Mouse (Mus musculus) CH12.LX (cell line): ENCODE data around the gene Zbtb17. TPM values are rescaled to one million over a fixed set of nuclear protein-coding genes. Genes with fewer than 3 reads are reported as not detected.

Source experiments
- DNase-seq: peaks from one replicate; pipeline ENCODE4 v3.0.0-alpha.2; 2013; ENCODE audit errors: extremely low read depth
- H3K27ac ChIP-seq: 2 replicates; pipeline ENCODE4 v1.5.1; 2012; ENCODE audit warnings: low read depth, mild to moderate bottlenecking, control low read depth, moderate library complexity; ENCODE audit not compliant: insufficient read depth
- H3K27me3 ChIP-seq: replicated peaks from 2 replicates; pipeline ENCODE3; 2012; ENCODE audit warnings: inconsistent platforms
- H3K36me3 ChIP-seq, 2 experiments: replicated peaks in 1 of 2; 2 replicates each; pipeline versions ENCODE3 to v1.6.1; 2012; ENCODE audit warnings: inconsistent platforms in 1 of 2, low read length in 1 of 2, mild to moderate bottlenecking in 1 of 2, mixed read lengths in 1 of 2, moderate library complexity in 1 of 2; ENCODE audit not compliant: control insufficient read depth in 1 of 2, insufficient read depth in 1 of 2
- H3K4me1 ChIP-seq, 2 experiments: 2 replicates each; pipeline ENCODE4 v1.6.1; 2012; ENCODE audit warnings: inconsistent platforms in 1 of 2, moderate library complexity in 1 of 2; ENCODE audit not compliant: insufficient read depth in 2 of 2, control insufficient read depth in 1 of 2
- H3K4me2 ChIP-seq: 2 replicates; pipeline ENCODE4 v1.6.1; 2012; ENCODE audit warnings: low read depth, mild to moderate bottlenecking, control low read depth; ENCODE audit not compliant: poor library complexity, insufficient read depth, severe bottlenecking
- H3K4me3 ChIP-seq, 3 experiments: fragments of 150-350 bp in 1 of 3; sonication (generic) in 1 of 3; replicated peaks in 1 of 3; 2 replicates each; pipeline versions ENCODE3 to v1.5.1; 2011 to 2012; ENCODE audit warnings: low read depth in 2 of 3, low read length in 2 of 3, mild to moderate bottlenecking in 2 of 3, moderate library complexity in 2 of 3, control low read depth in 1 of 3, improper control_type of control experiment in 1 of 3, inconsistent platforms in 1 of 3, mixed read lengths in 1 of 3; ENCODE audit not compliant: poor library complexity in 1 of 3
- H3K79me2 ChIP-seq: replicated peaks from 2 replicates; pipeline ENCODE4 v1.6.1; 2012; ENCODE audit warnings: mild to moderate bottlenecking, moderate library complexity; ENCODE audit not compliant: control insufficient read depth, poor library complexity, insufficient read depth, severe bottlenecking; ENCODE audit errors: extremely low read depth
- H3K9ac ChIP-seq: 2 replicates; pipeline ENCODE4 v1.6.1; 2012; ENCODE audit warnings: low read depth, mild to moderate bottlenecking, control low read depth, moderate library complexity; ENCODE audit not compliant: insufficient read depth
- H3K9me3 ChIP-seq: replicated peaks from 2 replicates; pipeline ENCODE3; 2012; ENCODE audit warnings: low read length, inconsistent platforms, mixed read lengths
- BHLHE40 ChIP-seq: IDR thresholded peaks from 2 replicates; pipeline ENCODE4 v1.6.1; 2011; ENCODE audit warnings: mild to moderate bottlenecking, low read depth, low read length, improper control_type of control experiment
- CHD1 ChIP-seq: IDR thresholded peaks from 2 replicates; pipeline ENCODE4 v1.6.1; 2012; ENCODE audit warnings: low read depth, low read length, improper control_type of control experiment, inconsistent platforms
- CHD2 ChIP-seq: IDR thresholded peaks from 2 replicates; pipeline ENCODE4 v1.6.1; 2011; ENCODE audit warnings: low read length, improper control_type of control experiment
- EP300 ChIP-seq: IDR thresholded peaks from 2 replicates; pipeline ENCODE4 v1.6.1; 2011; ENCODE audit warnings: low read length, improper control_type of control experiment
- HCFC1 ChIP-seq: IDR thresholded peaks from 2 replicates; pipeline ENCODE4 v1.6.1; 2012; ENCODE audit warnings: low read depth, mild to moderate bottlenecking, inconsistent platforms, low read length, improper control_type of control experiment
- IRF4 ChIP-seq: IDR thresholded peaks from 2 replicates; pipeline ENCODE4 v1.6.1; 2014; ENCODE audit warnings: low read depth, mild to moderate bottlenecking, inconsistent platforms, low read length, improper control_type of control experiment
- JUN ChIP-seq: IDR thresholded peaks from 2 replicates; pipeline ENCODE4 v1.6.1; 2011; ENCODE audit warnings: low read depth, mild to moderate bottlenecking, low read length, improper control_type of control experiment, moderate library complexity; ENCODE audit not compliant: insufficient read depth
- JUND ChIP-seq: conservative IDR thresholded peaks from 2 replicates; pipeline ENCODE4 v1.6.1; 2011; ENCODE audit warnings: low read depth, low read length, improper control_type of control experiment
- MAFK ChIP-seq: IDR thresholded peaks from 2 replicates; pipeline ENCODE4 v1.6.1; 2011; ENCODE audit warnings: low read length, improper control_type of control experiment; ENCODE audit not compliant: insufficient replicate concordance
- PAX5 ChIP-seq: IDR thresholded peaks from 2 replicates; pipeline ENCODE4 v1.6.1; 2012; ENCODE audit warnings: low read length, inconsistent platforms, mixed read lengths
- POLR2AphosphoS2 ChIP-seq: IDR thresholded peaks from 2 replicates; pipeline ENCODE4 v1.6.1; 2011; ENCODE audit warnings: low read depth, low read length, improper control_type of control experiment
- RAD21 ChIP-seq: IDR thresholded peaks from 2 replicates; pipeline ENCODE4 v1.6.1; 2011; ENCODE audit warnings: low read depth, mild to moderate bottlenecking, low read length, improper control_type of control experiment, moderate library complexity
- RCOR1 ChIP-seq: conservative IDR thresholded peaks from 2 replicates; pipeline ENCODE4 v1.6.1; 2012; ENCODE audit warnings: low read depth, mild to moderate bottlenecking, inconsistent platforms, low read length, improper control_type of control experiment
- TBP ChIP-seq: conservative IDR thresholded peaks from 2 replicates; pipeline ENCODE4 v1.6.1; 2011; ENCODE audit warnings: low read depth, low read length, improper control_type of control experiment
- UBTF ChIP-seq: IDR thresholded peaks from 2 replicates; pipeline ENCODE4 v1.6.1; 2012; ENCODE audit warnings: low read depth, mild to moderate bottlenecking, inconsistent platforms, low read length, improper control_type of control experiment, moderate library complexity
- USF2 ChIP-seq: conservative IDR thresholded peaks from 2 replicates; pipeline ENCODE4 v1.6.1; 2011; ENCODE audit warnings: low read depth, low read length, improper control_type of control experiment
- ZKSCAN1 ChIP-seq: IDR thresholded peaks from 2 replicates; pipeline ENCODE4 v1.6.1; 2012; ENCODE audit warnings: low read depth, inconsistent platforms, low read length, improper control_type of control experiment, borderline replicate concordance
- dilution Hi-C: fragments of 300-500 bp; cut with MboI; formaldehyde crosslinking; loops from 2 replicates; pipeline ENCODE4 v1.14.3; 2020; ENCODE audit warnings: low sequenced_read_pairs; ENCODE audit not compliant: extremely low pct_unique_long_range_greater_than_20kb, extremely low pct_ligation_motif_present
- in situ Hi-C: fragments of 300-500 bp; cut with MboI; formaldehyde crosslinking; loops from 3 replicates; pipeline ENCODE4 v1.14.3; 2019; ENCODE audit warnings: low sequenced_read_pairs, low pct_ligation_motif_present, low pct_unique_long_range_greater_than_20kb, mixed read lengths
- polyA plus RNA-seq: library from polyadenylated mRNA; unstranded; fragments of >175 nt; gene quantifications from 2 replicates; pipeline ENCODE4 v1.2.1, GENCODE M21; 2012; ENCODE audit warnings: low read depth; ENCODE audit not compliant: insufficient read length
- total RNA-seq, 2 experiments: library from RNA; depleted of rRNA; stranded (reverse); fragments of 300-350 nt in 1 of 2; fragments of >200 nt in 1 of 2; gene quantifications; 2 replicates each; pipeline ENCODE4 v1.2.3; 2012 to 2014

Gene Zbtb17
- total and polyA plus RNA-seq, 3 experiments, result 21.4 to 51.2 (median 47.6) TPM

DNA sequence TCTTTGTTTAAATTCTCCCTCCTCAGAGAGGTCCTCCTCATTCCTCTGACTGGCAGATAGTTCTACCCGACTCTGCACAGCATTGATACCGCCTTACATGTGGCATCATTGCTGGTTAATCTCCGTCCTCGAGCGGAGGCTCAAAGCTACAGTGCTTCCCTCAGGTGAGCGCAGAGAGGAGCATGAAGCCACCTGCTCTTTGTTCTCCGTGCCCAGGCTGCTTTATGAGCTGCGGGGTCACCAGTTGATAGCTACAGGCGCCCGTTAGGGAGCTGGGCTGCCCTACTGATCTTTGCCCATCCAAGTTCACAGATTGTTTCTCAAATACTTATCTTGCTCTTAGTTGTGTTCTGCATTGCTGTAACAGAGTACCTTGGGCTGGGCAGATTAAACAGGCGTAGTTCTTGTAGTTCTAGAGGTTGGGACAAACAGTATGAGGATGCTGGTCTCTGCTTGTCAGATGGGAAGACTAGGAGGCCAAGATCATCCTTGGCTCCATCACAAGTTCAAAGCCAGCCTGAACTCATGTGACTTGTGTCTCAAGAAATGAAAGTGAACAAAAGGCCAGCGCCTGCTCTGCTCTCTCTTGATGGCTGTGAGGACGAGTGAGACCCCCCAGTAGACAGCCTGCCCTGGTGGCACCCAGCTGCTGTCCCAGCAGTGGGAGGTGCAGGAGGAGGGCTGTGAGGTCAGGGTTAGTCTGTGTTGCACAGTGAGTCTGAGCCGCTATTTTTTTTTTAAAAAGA, 11.9 kb downstream of the Zbtb17 start:
- dilution Hi-C loops, result no loop called here
- Histone ChIP-seq H3K36me3 (peaks cover 26 to 81% of the 10 kb centered on the region in 2 experiments), H3K4me3 (no peak overlapping the region), H3K4me2 (no peak overlapping the region), H3K27me3 (no peaks in the 10 kb centered on the region), H3K9me3 (no peaks in the 10 kb centered on the region), H3K9ac (no peak overlapping the region), H3K4me1 (peaks cover 6 to 48% of the 10 kb centered on the region in 2 experiments; a peak in 3 of 4 replicates), H3K27ac (no peak overlapping the region), H3K79me2 (peaks cover 9% of the 10 kb centered on the region)
- no peak for DNase-seq
- in situ Hi-C loops, result no loop called here
- TF ChIP-seq USF2, result no peak
- TF ChIP-seq EP300, result no peak
- no peak for TF ChIP-seq RCOR1
- no peak for TF ChIP-seq BHLHE40
- TF ChIP-seq TBP, result no peak
- TF ChIP-seq HCFC1, result no peak
- no peak for TF ChIP-seq MAFK
- TF ChIP-seq CHD1, result no peak
- TF ChIP-seq JUN, result no peak
- TF ChIP-seq CHD2, result no peak
- no peak for TF ChIP-seq UBTF
- TF ChIP-seq IRF4, result no peak
- TF ChIP-seq JUND, result no peak
- TF ChIP-seq POLR2AphosphoS2, result no peak

DNA sequence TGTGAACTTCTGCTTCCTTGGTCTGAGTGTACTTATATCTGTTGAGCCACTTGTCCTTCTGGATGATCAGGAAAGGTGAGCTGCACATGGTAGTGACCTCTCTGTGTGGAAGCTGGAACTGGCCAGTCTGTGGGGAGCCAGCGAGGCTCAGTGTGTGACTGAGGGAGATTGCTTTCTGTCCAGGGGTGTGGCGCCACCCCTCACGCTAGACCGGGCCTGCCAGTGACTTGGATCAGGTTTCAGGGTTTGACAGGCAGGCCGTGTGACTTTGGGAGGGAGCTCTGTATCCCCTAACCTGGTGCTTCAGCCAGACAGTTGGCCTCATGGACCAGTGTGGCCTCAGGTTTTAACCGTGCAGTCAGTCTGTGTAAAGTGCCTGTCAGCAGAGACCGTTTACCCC, 13.8 kb downstream of the Zbtb17 start:
- in situ Hi-C loops (no loop called here), dilution Hi-C loops (no loop called here)
- Histone ChIP-seq H3K4me3 (no peak overlapping the region), H3K36me3 (peaks cover 35 to 82% of the 10 kb centered on the region in 2 experiments), H3K9ac (no peak overlapping the region), H3K9me3 (no peaks in the 10 kb centered on the region), H3K27me3 (no peaks in the 10 kb centered on the region), H3K4me2 (no peak overlapping the region), H3K27ac (no peak overlapping the region), H3K4me1 (peaks cover 6 to 30% of the 10 kb centered on the region in 2 experiments; a peak in 3 of 4 replicates), H3K79me2 (peaks cover 6% of the 10 kb centered on the region; the same call in 1 of the 2 replicates)
- TF ChIP-seq ZKSCAN1 (no peak), RAD21 (no peak), TBP (no peak), PAX5 (no peak), RCOR1 (no peak)
- DNase-seq, result no peak
